Mouse (Mus musculus): ENCODE measurements around the gene Ppp6r1. TPM values are rescaled to one million over a fixed set of nuclear protein-coding genes. Genes with fewer than 3 reads are reported as not detected.

Ppp6r1 gene
- polyA plus RNA-seq, 1 experiment = 103 TPM

GRCm38 (mm10) chr7:4684632-4685417 is 26.0 kb upstream of the Ppp6r1 start, which contains the start of gene Hspbp1:
Gene Hspbp1 (minus strand): TSS chr7:4685068.
- DNase-seq = peak; percentile 99
- Histone ChIP-seq H3K36me3 (ENCODE audit: control insufficient read depth, insufficient read depth, low read length) (no peaks in the 10 kb centered on the region), H3K27ac (ENCODE audit: insufficient read depth, low read depth, low read length) (peak within 1 kb of the TSS; percentile 14; the same call in 1 of the 2 replicates), H3K4me3 (ENCODE audit: insufficient read depth, low read depth, low read length) (peak within 1 kb of the TSS; percentile 70), H3K4me1 (ENCODE audit: control insufficient read depth, insufficient read depth, low read length) (no peaks in the 10 kb centered on the region; the same call in 1 of the 2 replicates), H3K27me3 (replicated peaks; ENCODE audit: control insufficient read depth, insufficient read depth, low read length) (no peaks in the 10 kb centered on the region)
- peak; percentile 27 for TF ChIP-seq POLR2A (IDR thresholded peaks at IDR 0.05; ENCODE audit: low read depth, low read length)
- no peak for TF ChIP-seq CTCF (conservative IDR thresholded peaks at IDR 0.05; ENCODE audit: insufficient read depth, insufficient read length, low read depth, low read length)
- WGBS = under 1% methylated on average over 32 of the region's 32 CpGs

GRCm38 (mm10) chr7:4684203-4684602 is 25.4 kb upstream of the Ppp6r1 start:
- no peak for DNase-seq
- 2% methylated on average over 13 of the region's 13 CpGs for WGBS

DNA sequence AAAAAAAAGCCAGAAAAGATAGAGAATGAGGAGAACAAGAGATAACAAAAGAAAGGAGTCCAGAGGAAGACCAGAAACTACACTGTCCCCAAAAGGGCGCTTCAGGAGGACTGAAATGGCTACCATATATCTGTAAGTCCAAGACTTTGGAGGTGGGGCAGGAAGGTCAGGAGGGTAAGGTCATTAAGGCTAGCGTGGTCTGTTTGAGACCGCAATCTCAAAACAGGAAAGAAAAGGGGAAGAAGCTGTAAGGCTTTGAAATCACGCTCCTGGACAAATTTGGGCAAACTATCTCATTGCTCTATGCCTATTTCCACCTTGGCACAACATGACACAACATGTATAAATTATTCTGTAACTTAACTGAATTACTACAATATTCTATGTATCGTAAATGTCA is 24.5 kb upstream of the Ppp6r1 start:
- no peaks in the 10 kb centered on the region; the same call in 1 of the 2 replicates for H3K4me1 ChIP-seq (ENCODE audit: control insufficient read depth, insufficient read depth, low read length)
- H3K36me3 ChIP-seq (ENCODE audit: control insufficient read depth, insufficient read depth, low read length) = no peaks in the 10 kb centered on the region
- WGBS = 83% methylated on average over 5 of the region's 5 CpGs

More at GRCm38 (mm10) chr7:4684203-4684602, 25.4 kb upstream of the Ppp6r1 start:
- H3K27ac ChIP-seq (ENCODE audit: insufficient read depth, low read depth, low read length) = peak overlapping the region; percentile 14; the same call in 1 of the 2 replicates
- H3K36me3 ChIP-seq (ENCODE audit: control insufficient read depth, insufficient read depth, low read length) = no peaks in the 10 kb centered on the region
- no peaks in the 10 kb centered on the region; the same call in 1 of the 2 replicates for H3K4me1 ChIP-seq (ENCODE audit: control insufficient read depth, insufficient read depth, low read length)
- no peaks in the 10 kb centered on the region for H3K27me3 ChIP-seq (replicated peaks; ENCODE audit: control insufficient read depth, insufficient read depth, low read length)
- TF ChIP-seq CTCF (conservative IDR thresholded peaks at IDR 0.05; ENCODE audit: insufficient read depth, insufficient read length, low read depth, low read length) (no peak), POLR2A (IDR thresholded peaks at IDR 0.05; ENCODE audit: low read depth, low read length) (no peak)
- peak overlapping the region; percentile 70 for H3K4me3 ChIP-seq (ENCODE audit: insufficient read depth, low read depth, low read length)

GRCm38 (mm10) chr7:4675200-4675599 is 16.4 kb upstream of the Ppp6r1 start:
- Histone ChIP-seq H3K27me3 (replicated peaks; ENCODE audit: control insufficient read depth, insufficient read depth, low read length) (no peaks in the 10 kb centered on the region), H3K4me1 (ENCODE audit: control insufficient read depth, insufficient read depth, low read length) (peaks cover 3% of the 10 kb centered on the region; the same call in 1 of the 2 replicates), H3K36me3 (ENCODE audit: control insufficient read depth, insufficient read depth, low read length) (no peaks in the 10 kb centered on the region; the same call in 1 of the 2 replicates), H3K4me3 (ENCODE audit: insufficient read depth, low read depth, low read length) (no peak overlapping the region), H3K27ac (ENCODE audit: insufficient read depth, low read depth, low read length) (no peak overlapping the region)
- no peak for DNase-seq
- TF ChIP-seq POLR2A (IDR thresholded peaks at IDR 0.05; ENCODE audit: low read depth, low read length) (no peak), CTCF (conservative IDR thresholded peaks at IDR 0.05; ENCODE audit: insufficient read depth, insufficient read length, low read depth, low read length) (no peak)
- 93% methylated on average over 7 of the region's 7 CpGs for WGBS

More for the DNA sequence above, 24.5 kb upstream of the Ppp6r1 start:
- Histone ChIP-seq H3K27me3 (replicated peaks; ENCODE audit: control insufficient read depth, insufficient read depth, low read length) (no peaks in the 10 kb centered on the region), H3K4me3 (ENCODE audit: insufficient read depth, low read depth, low read length) (no peak overlapping the region), H3K27ac (ENCODE audit: insufficient read depth, low read depth, low read length) (no peak overlapping the region)
- DNase-seq = no peak
- TF ChIP-seq CTCF (conservative IDR thresholded peaks at IDR 0.05; ENCODE audit: insufficient read depth, insufficient read length, low read depth, low read length) = no peak
- TF ChIP-seq POLR2A (IDR thresholded peaks at IDR 0.05; ENCODE audit: low read depth, low read length) = no peak

- Histone ChIP-seq H3K27ac (ENCODE audit: insufficient read depth, low read depth, low read length) (no peak overlapping the region), H3K4me1 (ENCODE audit: control insufficient read depth, insufficient read depth, low read length) (peaks cover 3% of the 10 kb centered on the region; the same call in 1 of the 2 replicates), H3K4me3 (ENCODE audit: insufficient read depth, low read depth, low read length) (no peak overlapping the region), H3K27me3 (replicated peaks; ENCODE audit: control insufficient read depth, insufficient read depth, low read length) (no peaks in the 10 kb centered on the region), H3K36me3 (ENCODE audit: control insufficient read depth, insufficient read depth, low read length) (no peaks in the 10 kb centered on the region; the same call in 1 of the 2 replicates)
- no peak for TF ChIP-seq POLR2A (IDR thresholded peaks at IDR 0.05; ENCODE audit: low read depth, low read length)
- TF ChIP-seq CTCF (conservative IDR thresholded peaks at IDR 0.05; ENCODE audit: insufficient read depth, insufficient read length, low read depth, low read length) = no peak
- no peak for DNase-seq
- WGBS = 79% methylated on average over 12 of the region's 12 CpGs
Measured at GRCm38 (mm10) chr7:4674114-4674731, 15.4 kb upstream of the Ppp6r1 start.

DNA sequence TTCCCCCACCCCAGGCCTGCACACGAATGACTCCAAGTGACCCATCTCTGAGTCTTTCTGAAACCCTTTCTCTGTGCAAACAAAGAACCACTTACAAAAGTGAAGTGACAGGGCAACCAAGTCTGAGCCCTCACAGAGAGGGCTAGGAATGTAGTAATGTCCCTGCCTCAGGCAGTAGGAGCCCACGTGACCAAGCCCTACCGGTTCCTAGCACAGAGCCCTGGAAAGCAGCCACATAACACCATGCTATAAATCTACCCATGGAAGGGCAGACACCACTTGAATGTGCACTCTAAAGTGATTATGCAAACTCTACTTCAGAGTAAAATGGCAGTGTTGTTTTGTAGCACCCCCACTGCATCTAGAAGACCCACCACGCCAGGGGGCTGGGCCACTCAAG is 13.1 kb upstream of the Ppp6r1 start:
- H3K27ac ChIP-seq (ENCODE audit: insufficient read depth, low read depth, low read length) = peak overlapping the region; percentile 71
- 49% methylated on average over 4 of the region's 4 CpGs for WGBS
- no peak overlapping the region for H3K4me3 ChIP-seq (ENCODE audit: insufficient read depth, low read depth, low read length)
- H3K27me3 ChIP-seq (replicated peaks; ENCODE audit: control insufficient read depth, insufficient read depth, low read length) = no peaks in the 10 kb centered on the region
- no peaks in the 10 kb centered on the region; the same call in none of the 2 replicates for H3K36me3 ChIP-seq (ENCODE audit: control insufficient read depth, insufficient read depth, low read length)
- peak; percentile 60 for DNase-seq
- H3K4me1 ChIP-seq (ENCODE audit: control insufficient read depth, insufficient read depth, low read length) = peaks cover 3% of the 10 kb centered on the region; the same call in 1 of the 2 replicates
- no peak for TF ChIP-seq POLR2A (IDR thresholded peaks at IDR 0.05; ENCODE audit: low read depth, low read length)
- TF ChIP-seq CTCF (conservative IDR thresholded peaks at IDR 0.05; ENCODE audit: insufficient read depth, insufficient read length, low read depth, low read length) = no peak

Data from kidney, adult 2 months (tissue).